Mouse (Mus musculus) embryonic fibroblast, embryonic 13.5 days (primary cell): ENCODE data around the gene Hba-x.

Experiments
- CTCF ChIP-seq: IDR thresholded peaks from 2 replicates; pipeline ENCODE4 v1.5.1; 2011; ENCODE audit warnings: mild to moderate bottlenecking, control low read depth, low read length, moderate library complexity, borderline replicate concordance; ENCODE audit not compliant: insufficient read depth
- POLR2A ChIP-seq: IDR thresholded peaks from 2 replicates; pipeline ENCODE4 v1.6.1; 2011; ENCODE audit warnings: low read depth, mild to moderate bottlenecking, control low read depth, low read length, moderate library complexity

GRCm38 (mm10) chr11:32267964-32268363, 8.2 kb upstream of the Hba-x start:
- no peak for TF ChIP-seq POLR2A
- TF ChIP-seq CTCF: no peak
